Mouse (Mus musculus) bone marrow, adult 2 months (tissue): Measurements from ENCODE around the gene Hibadh. TPM values are rescaled to one million over a fixed set of nuclear protein-coding genes. Genes with fewer than 3 reads are reported as not detected.

Experiments used
- H3K27ac ChIP-seq: fragments of 200-500 bp; 2 replicates; pipeline ENCODE4 v1.5.1; 2012; ENCODE audit warnings: low read depth, mild to moderate bottlenecking, control low read depth, inconsistent platforms, low read length; ENCODE audit not compliant: control insufficient read depth, poor library complexity, insufficient read depth
- H3K4me1 ChIP-seq: fragments of 200-500 bp; 2 replicates; pipeline ENCODE4 v1.6.1; 2011; ENCODE audit warnings: low read length; ENCODE audit not compliant: control insufficient read depth, insufficient read depth
- H3K4me3 ChIP-seq: fragments of 200-500 bp; replicated peaks from 2 replicates; pipeline ENCODE3; 2011; ENCODE audit warnings: mild to moderate bottlenecking, low read depth, low read length, control low read depth; ENCODE audit not compliant: control insufficient read depth
- CTCF ChIP-seq: fragments of 200-500 bp; IDR thresholded peaks from 2 replicates; pipeline ENCODE4 v1.5.1; 2011; ENCODE audit warnings: low read length, control low read depth; ENCODE audit not compliant: control insufficient read depth, insufficient read depth
- POLR2A ChIP-seq: fragments of 200-500 bp; IDR thresholded peaks from 2 replicates; pipeline ENCODE4 v1.6.1; 2011; ENCODE audit warnings: low read depth, mild to moderate bottlenecking, control low read depth, low read length, borderline replicate concordance; ENCODE audit not compliant: control insufficient read depth
- WGBS: fragments of 180-500 bp; shearing (Covaris S2); methylation state at CpG from one replicate; pipeline ENCODE4 v1.1.7; 2018; 5-methylcytosine and 5-hydroxymethylcytosine counted together
- polyA plus RNA-seq: library from polyadenylated mRNA; stranded (reverse); fragments of >200 nt; gene quantifications from 2 replicates; pipeline ENCODE4 v1.2.4, GENCODE M21; 2011; ENCODE audit warnings: low replicate concordance; ENCODE audit not compliant: missing spikeins, insufficient read depth, insufficient read length

Hibadh gene
- polyA plus RNA-seq, 1 experiment: 21.7 TPM

GRCm38 (mm10) chr6:52567327-52568299 lies 72.6 kb downstream of the Hibadh start:
- no peak for TF ChIP-seq POLR2A
- no peak for TF ChIP-seq CTCF
- Histone ChIP-seq H3K4me3 (no peak overlapping the region), H3K27ac (no peak overlapping the region), H3K4me1 (no peaks in the 10 kb centered on the region)
- 87% methylated on average over 20 of the region's 20 CpGs for WGBS

DNA sequence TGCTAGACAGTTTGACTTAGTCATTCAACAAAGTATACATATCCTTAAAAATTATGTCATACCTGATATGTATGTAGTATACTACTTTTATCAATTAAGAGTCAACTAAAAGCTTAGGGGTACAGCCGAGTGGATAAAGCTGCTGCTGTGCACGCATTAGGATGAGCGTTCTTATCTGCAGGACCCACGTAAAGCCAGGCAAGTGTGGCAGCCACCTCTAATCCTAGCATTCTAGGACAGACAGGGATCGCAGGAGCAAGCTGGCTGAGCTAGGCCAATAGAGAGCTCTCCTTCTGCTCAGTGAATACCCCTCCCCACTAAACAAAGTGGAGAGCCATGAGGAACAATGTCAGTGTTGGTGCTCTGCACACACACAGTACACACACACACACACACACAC lies 75.0 kb downstream of the Hibadh start:
- Histone ChIP-seq H3K4me1 (no peaks in the 10 kb centered on the region), H3K4me3 (no peak overlapping the region), H3K27ac (no peak overlapping the region)
- TF ChIP-seq POLR2A (no peak), CTCF (no peak)
- WGBS: 83% methylated on average over 5 of the region's 5 CpGs

DNA sequence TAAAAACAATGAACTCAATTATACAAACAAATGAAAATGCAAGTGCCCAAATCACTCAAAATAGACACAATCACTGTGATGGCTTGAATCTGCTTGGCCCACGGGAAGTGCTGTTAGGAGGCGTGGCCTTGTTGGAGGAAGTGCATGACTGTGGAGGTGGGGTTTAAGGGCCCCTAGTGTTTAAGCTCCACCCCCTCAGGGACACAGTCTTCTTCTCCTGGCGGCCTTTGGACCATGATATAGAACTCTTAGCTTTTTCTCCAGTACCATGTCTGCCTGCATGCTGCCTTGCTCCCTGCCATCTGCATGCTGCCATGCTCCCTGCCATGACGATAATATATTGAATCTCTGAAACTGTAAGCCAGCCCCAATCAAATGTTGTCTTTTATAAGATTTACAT lies 77.2 kb downstream of the Hibadh start:
- 77% methylated on average over 4 of the region's 4 CpGs for WGBS
- no peak overlapping the region for H3K4me3 ChIP-seq
- no peak overlapping the region for H3K27ac ChIP-seq
- TF ChIP-seq CTCF: no peak
- TF ChIP-seq POLR2A: no peak
- H3K4me1 ChIP-seq: no peaks in the 10 kb centered on the region

- H3K4me1 ChIP-seq: no peaks in the 10 kb centered on the region
- 82% methylated on average over 3 of the region's 3 CpGs for WGBS
- TF ChIP-seq POLR2A (no peak), CTCF (no peak)
- H3K4me3 ChIP-seq: no peak overlapping the region
- H3K27ac ChIP-seq: no peak overlapping the region
Measured at GRCm38 (mm10) chr6:52559041-52559440, 81.1 kb downstream of the Hibadh start.

- TF ChIP-seq POLR2A (no peak), CTCF (no peak)
- WGBS: 30% methylated on average over 4 of the region's 4 CpGs
- no peaks in the 10 kb centered on the region; the same call in 1 of the 2 replicates for H3K4me1 ChIP-seq
- no peak overlapping the region for H3K4me3 ChIP-seq
- H3K27ac ChIP-seq: no peak overlapping the region
Measured at GRCm38 (mm10) chr6:52544376-52544775, 95.8 kb downstream of the Hibadh start.

GRCm38 (mm10) chr6:52542464-52542863 lies 97.7 kb downstream of the Hibadh start:
- no peak for TF ChIP-seq POLR2A
- TF ChIP-seq CTCF: no peak
- Histone ChIP-seq H3K27ac (no peak overlapping the region), H3K4me3 (no peak overlapping the region), H3K4me1 (no peaks in the 10 kb centered on the region; the same call in 1 of the 2 replicates)
- 86% methylated on average over 5 of the region's 5 CpGs for WGBS

GRCm38 (mm10) chr6:52539911-52540310 lies 100.3 kb downstream of the Hibadh start:
- H3K4me3 ChIP-seq: no peak overlapping the region
- no peaks in the 10 kb centered on the region; the same call in 1 of the 2 replicates for H3K4me1 ChIP-seq
- TF ChIP-seq CTCF: no peak
- H3K27ac ChIP-seq: no peak overlapping the region
- 77% methylated on average over 2 of the region's 2 CpGs for WGBS

- no peak overlapping the region for H3K27ac ChIP-seq
- no peaks in the 10 kb centered on the region for H3K4me1 ChIP-seq
- 81% methylated on average over 11 of the region's 11 CpGs for WGBS
- no peak for TF ChIP-seq CTCF
- no peak overlapping the region for H3K4me3 ChIP-seq
Measured at GRCm38 (mm10) chr6:52535072-52535704, 105.0 kb downstream of the Hibadh start.

DNA sequence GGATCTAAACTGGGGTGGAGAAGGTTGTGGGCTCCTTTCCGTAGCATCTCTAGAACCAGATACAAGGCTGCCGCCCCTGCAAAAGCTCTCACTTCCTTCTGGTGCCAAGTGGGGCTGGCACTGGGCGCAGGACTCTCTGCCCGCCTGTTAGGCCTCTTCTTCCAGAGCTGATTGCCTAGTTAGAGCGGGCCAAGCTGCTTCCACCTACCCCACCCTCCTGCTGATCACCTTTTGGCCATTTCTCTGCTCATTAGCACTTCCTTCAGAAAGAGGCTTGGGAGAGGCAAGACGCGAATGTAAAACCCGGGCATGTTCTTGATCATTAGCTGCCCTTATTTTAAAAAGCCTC lies 108.1 kb downstream of the Hibadh start:
- WGBS: 82% methylated on average over 8 of the region's 8 CpGs
- H3K4me3 ChIP-seq: no peak overlapping the region
- no peak overlapping the region for H3K27ac ChIP-seq
- no peaks in the 10 kb centered on the region for H3K4me1 ChIP-seq
- TF ChIP-seq CTCF: no peak
- TF ChIP-seq POLR2A: no peak
